Mouse (Mus musculus): ENCODE data around the gene Jade2.

The Jade2 gene

GRCm38 (mm10) chr11:51836506-51836905 lies 20.9 kb downstream of the Jade2 start:
- no peak for DNase-seq (ENCODE audit: low read depth in 1 of 2, low spot score in 2 of 2)

- no peak for DNase-seq (ENCODE audit: low read depth in 1 of 2, low spot score in 2 of 2)
Measured at GRCm38 (mm10) chr11:51835598-51835997, 21.9 kb downstream of the Jade2 start.

- DNase-seq (ENCODE audit: low read depth in 1 of 2, low spot score in 2 of 2): no peak
Measured at GRCm38 (mm10) chr11:51834067-51834411, 23.4 kb downstream of the Jade2 start.

GRCm38 (mm10) chr11:51833393-51834066 lies 23.9 kb downstream of the Jade2 start:
- DNase-seq (ENCODE audit: low read depth in 1 of 2, low spot score in 2 of 2): no peak

- DNase-seq (ENCODE audit: low read depth in 1 of 2, low spot score in 2 of 2): no peak
Measured at GRCm38 (mm10) chr11:51832992-51833391, 24.5 kb downstream of the Jade2 start.

- no peak for DNase-seq (ENCODE audit: low read depth in 1 of 2, low spot score in 2 of 2)
Measured at GRCm38 (mm10) chr11:51831962-51832909, 25.2 kb downstream of the Jade2 start.

- DNase-seq (ENCODE audit: low read depth in 1 of 2, low spot score in 2 of 2): no peak
Measured at GRCm38 (mm10) chr11:51824867-51825424, 32.5 kb downstream of the Jade2 start.

- DNase-seq (ENCODE audit: low read depth in 1 of 2, low spot score in 2 of 2): no peak
Measured at GRCm38 (mm10) chr11:51823963-51824753, 33.3 kb downstream of the Jade2 start.

GRCm38 (mm10) chr11:51823271-51823670 lies 34.2 kb downstream of the Jade2 start:
- no peak for DNase-seq (ENCODE audit: low read depth in 1 of 2, low spot score in 2 of 2)

- no peak for DNase-seq (ENCODE audit: low read depth in 1 of 2, low spot score in 2 of 2)
Measured at GRCm38 (mm10) chr11:51822736-51823135, 34.7 kb downstream of the Jade2 start.

- peak; percentile 36 to 69 for DNase-seq (ENCODE audit: low read depth in 1 of 2, low spot score in 2 of 2)
Measured at GRCm38 (mm10) chr11:51820861-51821260, 36.6 kb downstream of the Jade2 start.

- DNase-seq (ENCODE audit: low read depth in 1 of 2, low spot score in 2 of 2): peak in 1 of 2 experiments; percentile 41
Measured at GRCm38 (mm10) chr11:51819964-51820363, 37.5 kb downstream of the Jade2 start.

- DNase-seq (ENCODE audit: low read depth in 1 of 2, low spot score in 2 of 2): no peak
Measured at GRCm38 (mm10) chr11:51818837-51819236, 38.6 kb downstream of the Jade2 start.

GRCm38 (mm10) chr11:51817756-51818155 lies 39.7 kb downstream of the Jade2 start:
- DNase-seq (ENCODE audit: low read depth in 1 of 2, low spot score in 2 of 2): peak; percentile 90 to 96

- DNase-seq (ENCODE audit: low read depth in 1 of 2, low spot score in 2 of 2): no peak
Measured at GRCm38 (mm10) chr11:51812022-51812546, 45.4 kb downstream of the Jade2 start.

GRCm38 (mm10) chr11:51811230-51811629 lies 46.2 kb downstream of the Jade2 start:
- no peak for DNase-seq (ENCODE audit: low read depth in 1 of 2, low spot score in 2 of 2)

GRCm38 (mm10) chr11:51809632-51810224 lies 47.7 kb downstream of the Jade2 start:
- DNase-seq (ENCODE audit: low read depth in 1 of 2, low spot score in 2 of 2): peak in 1 of 2 experiments; percentile 60

GRCm38 (mm10) chr11:51807108-51807879 lies 50.2 kb downstream of the Jade2 start:
- no peak for DNase-seq (ENCODE audit: low read depth in 1 of 2, low spot score in 2 of 2)

GRCm38 (mm10) chr11:51805221-51805981 lies 52.1 kb downstream of the Jade2 start:
- peak; percentile 59 to 65 for DNase-seq (ENCODE audit: low read depth in 1 of 2, low spot score in 2 of 2)
